Mouse (Mus musculus): ENCODE data around the gene Gnat3.

DNA sequence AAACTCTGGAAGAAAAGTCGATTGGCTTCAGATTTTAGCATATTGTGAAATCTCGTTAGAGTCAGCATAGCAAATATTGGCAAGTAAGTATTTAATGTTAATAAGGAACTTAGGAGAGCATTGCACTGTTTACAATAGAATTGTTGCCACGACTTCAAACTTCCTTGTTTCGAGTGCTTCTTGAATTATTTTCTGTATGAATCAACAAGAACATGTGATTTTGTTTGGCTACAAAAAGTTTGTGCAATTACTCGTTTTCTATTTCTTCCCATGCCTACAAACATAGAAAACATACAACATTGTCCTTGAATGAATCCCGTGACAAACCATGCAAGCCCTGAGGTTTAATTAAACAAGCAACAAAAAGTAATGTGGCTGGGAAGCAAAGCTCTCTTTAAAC lies 37.8 kb downstream of the Gnat3 start:
- no peak for TF ChIP-seq CTCF (IDR thresholded peaks at IDR 0.05; ENCODE audit: insufficient read depth, low read depth, low read length)
- no peak for TF ChIP-seq POLR2A (IDR thresholded peaks at IDR 0.05; ENCODE audit: insufficient read depth, low read depth, low read length)
